Mouse (Mus musculus) myocyte (in vitro differentiated cells): ENCODE data around the gene Hectd2. TPM values are rescaled to one million over a fixed set of nuclear protein-coding genes. Genes with fewer than 3 reads are reported as not detected.

ENCODE experiments used
- H3K27me3 ChIP-seq: one replicate; pipeline ENCODE4 v1.6.1; 2011; ENCODE audit not compliant: control insufficient read depth, insufficient read depth, insufficient read length
- H3K36me3 ChIP-seq: one replicate; pipeline ENCODE4 v1.6.1; 2011; ENCODE audit not compliant: control insufficient read depth, insufficient read depth
- H3K4me2 ChIP-seq: one replicate; pipeline ENCODE4 v1.6.1; 2011; ENCODE audit warnings: low read depth, control low read depth
- H3K4me3 ChIP-seq: one replicate; pipeline ENCODE4 v1.5.1; 2011; ENCODE audit warnings: mild to moderate bottlenecking, control low read depth, moderate library complexity
- H3K79me2 ChIP-seq: one replicate; pipeline ENCODE4 v1.6.1; 2011; ENCODE audit not compliant: control insufficient read depth, insufficient read depth
- H3ac ChIP-seq: one replicate; pipeline ENCODE4 v1.6.1; 2011; ENCODE audit not compliant: control insufficient read depth, insufficient read length
- CEBPB ChIP-seq: IDR thresholded peaks from 2 replicates; pipeline ENCODE4 v1.6.1; 2011; ENCODE audit warnings: mild to moderate bottlenecking, moderate library complexity; ENCODE audit not compliant: poor library complexity, insufficient read depth, severe bottlenecking
- E2F4 ChIP-seq: IDR thresholded peaks from one replicate; pipeline ENCODE4 v1.6.1; 2011; ENCODE audit warnings: mild to moderate bottlenecking, control low read depth, moderate library complexity; ENCODE audit not compliant: insufficient read depth
- MAX ChIP-seq: IDR thresholded peaks from one replicate; pipeline ENCODE4 v1.6.1; 2011; ENCODE audit warnings: low read depth, mild to moderate bottlenecking, control low read depth
- MYOD1 ChIP-seq, 3 experiments: IDR thresholded peaks; one replicate each; pipeline ENCODE4 v1.6.1; 2011; ENCODE audit warnings: control low read depth in 2 of 3, low read depth in 2 of 3, mild to moderate bottlenecking in 2 of 3, moderate library complexity in 1 of 3; ENCODE audit not compliant: insufficient read length in 2 of 3, control insufficient read depth in 1 of 3
- MYOG ChIP-seq, 3 experiments: IDR thresholded peaks; one replicate each; pipeline ENCODE4 v1.6.1; 2011; ENCODE audit warnings: control low read depth in 2 of 3, low read depth in 2 of 3, mild to moderate bottlenecking in 2 of 3; ENCODE audit not compliant: insufficient read length in 2 of 3, control insufficient read depth in 1 of 3, insufficient read depth in 1 of 3
- POLR2A ChIP-seq: IDR thresholded peaks from one replicate; pipeline ENCODE4 v1.6.1; 2011; ENCODE audit warnings: low read depth, mild to moderate bottlenecking, control low read depth, moderate library complexity; ENCODE audit not compliant: insufficient read length
- POLR2AphosphoS2 ChIP-seq: IDR thresholded peaks from one replicate; pipeline ENCODE4 v1.6.1; 2011; ENCODE audit warnings: low read depth, control low read depth; ENCODE audit not compliant: insufficient read length
- REST ChIP-seq: IDR thresholded peaks from one replicate; pipeline ENCODE4 v1.6.1; 2011; ENCODE audit warnings: mild to moderate bottlenecking, control low read depth, moderate library complexity; ENCODE audit not compliant: insufficient read depth, insufficient read length
- SRF ChIP-seq: IDR thresholded peaks from one replicate; pipeline ENCODE4 v1.6.1; 2011; ENCODE audit warnings: low read depth; ENCODE audit not compliant: control insufficient read depth, insufficient read length
- TCF12 ChIP-seq: IDR thresholded peaks from one replicate; pipeline ENCODE4 v1.6.1; 2011; ENCODE audit warnings: mild to moderate bottlenecking, control low read depth; ENCODE audit not compliant: poor library complexity, insufficient read depth, severe bottlenecking
- TCF3 ChIP-seq: IDR thresholded peaks from one replicate; pipeline ENCODE4 v1.6.1; 2011; ENCODE audit warnings: low read depth, control low read depth; ENCODE audit not compliant: insufficient read length
- USF1 ChIP-seq: IDR thresholded peaks from one replicate; pipeline ENCODE4 v1.6.1; 2011; ENCODE audit warnings: low read depth, mild to moderate bottlenecking, control low read depth, moderate library complexity
- polyA plus RNA-seq: library from polyadenylated mRNA; unstranded; fragments of >200 nt; fragmentation: generic; extraction: Trizol; gene quantifications from one replicate; pipeline ENCODE4 v1.2.1, GENCODE M21; 2012; ENCODE audit warnings: missing spikeins

The Hectd2 gene
- polyA plus RNA-seq, 1 experiment, result 0.88 TPM

DNA sequence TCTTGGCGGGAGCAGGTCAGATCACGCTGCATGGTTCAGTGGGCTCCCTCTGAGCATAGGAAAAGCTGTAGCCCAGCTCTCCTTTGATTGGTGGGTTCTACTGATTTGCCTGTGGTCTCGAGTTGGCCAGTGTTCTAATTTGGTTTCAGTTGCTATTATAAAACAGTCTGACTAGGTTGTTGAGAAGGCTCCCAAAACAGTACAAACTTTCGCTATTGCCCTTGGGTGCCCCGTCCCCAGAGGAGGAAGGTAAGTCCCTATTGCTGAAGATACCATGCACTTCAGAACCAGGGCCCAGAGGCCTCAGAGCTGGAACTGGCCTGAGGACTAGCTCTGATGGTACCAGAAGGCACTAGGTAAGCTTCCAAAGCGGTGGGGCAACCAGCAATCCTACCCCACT lies 112.9 kb downstream of the Hectd2 start:
- no peaks in the 10 kb centered on the region for H3K27me3 ChIP-seq
- H3K79me2 ChIP-seq, result no peaks in the 10 kb centered on the region
- no peak overlapping the region for H3K4me2 ChIP-seq
- H3K36me3 ChIP-seq, result no peaks in the 10 kb centered on the region
- TF ChIP-seq TCF3 (no peak), MAX (no peak), POLR2A (no peak), USF1 (no peak), REST (no peak), MYOD1 (IDR thresholded peaks at IDR 0.05; ENCODE audit: control insufficient read depth in 1 of 3, insufficient read length in 2 of 3, low read depth in 2 of 3) (no peak), POLR2AphosphoS2 (no peak), E2F4 (no peak), SRF (no peak), TCF12 (no peak), CEBPB (no peak), MYOG (IDR thresholded peaks at IDR 0.05; ENCODE audit: control insufficient read depth in 1 of 3, insufficient read depth in 1 of 3, insufficient read length in 2 of 3, low read depth in 2 of 3) (no peak)
- no peak overlapping the region for H3ac ChIP-seq
- no peak overlapping the region for H3K4me3 ChIP-seq

DNA sequence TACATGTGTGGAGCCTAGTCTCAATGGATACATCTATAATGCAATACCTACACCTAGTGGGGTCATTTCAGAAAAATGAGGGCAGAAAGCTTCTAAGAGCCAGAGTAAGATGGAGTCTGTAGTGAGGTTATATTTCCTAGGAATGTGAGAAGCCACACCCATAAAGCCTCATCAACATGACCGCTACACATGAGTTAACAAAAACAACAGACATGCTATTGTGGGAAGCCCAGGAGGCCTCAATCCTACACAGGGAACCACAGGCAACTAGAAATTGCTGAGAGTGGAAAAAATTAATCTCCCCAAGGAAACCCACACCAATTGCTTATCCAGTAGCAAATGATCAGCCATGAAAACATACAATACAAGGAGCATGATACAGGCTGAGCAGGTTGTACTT lies 113.7 kb downstream of the Hectd2 start:
- H3K27me3 ChIP-seq, result no peaks in the 10 kb centered on the region
- no peak overlapping the region for H3ac ChIP-seq
- no peaks in the 10 kb centered on the region for H3K36me3 ChIP-seq
- TF ChIP-seq POLR2A (no peak), E2F4 (no peak), USF1 (no peak), MYOD1 (IDR thresholded peaks at IDR 0.05; ENCODE audit: control insufficient read depth in 1 of 3, insufficient read length in 2 of 3, low read depth in 2 of 3) (no peak), MAX (no peak), CEBPB (no peak), MYOG (IDR thresholded peaks at IDR 0.05; ENCODE audit: control insufficient read depth in 1 of 3, insufficient read depth in 1 of 3, insufficient read length in 2 of 3, low read depth in 2 of 3) (no peak), POLR2AphosphoS2 (no peak), SRF (no peak), REST (no peak), TCF3 (no peak), TCF12 (no peak)
- no peak overlapping the region for H3K4me3 ChIP-seq
- no peaks in the 10 kb centered on the region for H3K79me2 ChIP-seq
- no peak overlapping the region for H3K4me2 ChIP-seq

DNA sequence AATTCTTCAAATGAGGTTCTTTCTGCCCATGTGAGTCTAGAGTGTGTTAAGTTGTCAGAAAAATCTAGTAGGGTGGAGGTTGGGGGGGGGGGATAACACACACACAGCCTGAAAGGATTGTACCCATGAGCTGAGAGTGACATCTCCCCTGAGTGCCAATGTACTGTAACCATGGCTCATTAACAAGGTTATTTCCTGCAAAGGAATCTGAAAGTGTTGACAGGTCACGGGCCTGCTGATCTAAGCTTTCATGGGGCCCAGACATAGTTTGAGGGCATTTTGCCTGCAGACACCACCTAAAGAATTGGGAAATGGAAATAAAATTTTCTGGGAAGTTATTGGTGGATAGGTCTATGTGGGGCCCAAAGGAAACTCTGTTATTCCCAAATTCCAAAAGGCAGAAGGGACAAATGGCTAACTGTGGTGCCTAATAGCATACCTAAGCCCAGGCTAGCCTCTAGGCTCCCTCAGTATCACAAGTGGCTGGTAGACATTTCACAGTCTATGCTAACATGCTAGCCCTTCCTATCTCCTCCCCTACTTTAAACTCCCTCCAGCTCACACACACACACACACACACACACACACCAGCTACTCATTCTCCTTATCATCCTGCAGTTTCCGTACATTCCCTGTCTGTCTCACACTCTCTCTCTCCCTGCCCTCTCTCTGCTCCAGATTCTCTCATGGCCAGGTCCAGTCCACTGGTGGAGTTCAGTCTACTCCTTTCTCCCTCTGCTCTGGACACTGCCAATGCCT lies 114.6 kb downstream of the Hectd2 start:
- no peak overlapping the region for H3K4me2 ChIP-seq
- no peak for TF ChIP-seq TCF3
- no peak for TF ChIP-seq CEBPB
- no peak for TF ChIP-seq MYOG (IDR thresholded peaks at IDR 0.05; ENCODE audit: control insufficient read depth in 1 of 3, insufficient read depth in 1 of 3, insufficient read length in 2 of 3, low read depth in 2 of 3)
- TF ChIP-seq USF1, result no peak
- TF ChIP-seq POLR2AphosphoS2, result no peak
- no peak for TF ChIP-seq POLR2A
- no peak for TF ChIP-seq TCF12
- no peak for TF ChIP-seq MYOD1 (IDR thresholded peaks at IDR 0.05; ENCODE audit: control insufficient read depth in 1 of 3, insufficient read length in 2 of 3, low read depth in 2 of 3)
- TF ChIP-seq E2F4, result no peak
- TF ChIP-seq REST, result no peak
- TF ChIP-seq MAX, result no peak
- no peak for TF ChIP-seq SRF
- H3K27me3 ChIP-seq, result no peaks in the 10 kb centered on the region
- H3K36me3 ChIP-seq, result no peaks in the 10 kb centered on the region
- no peak overlapping the region for H3K4me3 ChIP-seq
- no peak overlapping the region for H3ac ChIP-seq
- no peaks in the 10 kb centered on the region for H3K79me2 ChIP-seq

DNA sequence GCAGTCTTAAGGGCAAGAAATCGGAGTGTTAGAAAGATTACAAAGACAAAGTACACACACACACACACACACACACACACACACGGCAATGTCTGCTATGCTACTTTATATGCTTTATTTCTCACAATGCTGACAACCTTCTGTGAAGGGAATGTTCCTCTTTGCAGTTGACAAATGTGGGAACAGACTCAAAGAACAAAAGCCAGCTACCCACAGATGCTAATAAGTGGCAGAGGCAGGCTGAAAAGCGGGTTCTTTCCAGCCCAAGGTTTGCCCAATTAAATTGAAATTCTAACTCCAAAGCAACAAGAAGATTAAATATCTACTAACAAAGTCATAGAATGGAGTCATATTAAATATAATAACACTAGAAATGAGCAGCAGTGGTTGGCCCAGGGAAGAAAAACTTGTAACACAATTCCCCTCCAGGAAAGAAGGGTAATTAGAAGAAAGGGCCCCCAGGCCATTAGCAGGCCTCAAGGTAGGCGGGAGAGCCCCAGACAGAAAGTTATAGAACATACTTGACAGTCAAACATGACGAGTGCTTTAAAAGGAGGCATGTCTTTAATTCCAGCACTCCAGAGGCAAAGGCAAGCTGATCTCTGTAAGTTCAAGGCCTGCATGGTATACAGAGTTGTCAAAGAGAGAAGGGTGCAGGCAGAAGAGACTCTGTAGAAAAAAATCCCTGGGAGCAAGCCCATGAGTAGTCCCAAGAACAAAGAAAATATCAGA lies 115.4 kb downstream of the Hectd2 start:
- Histone ChIP-seq H3K27me3 (no peaks in the 10 kb centered on the region), H3K79me2 (no peaks in the 10 kb centered on the region), H3K4me2 (no peak overlapping the region), H3K4me3 (no peak overlapping the region), H3ac (no peak overlapping the region), H3K36me3 (no peaks in the 10 kb centered on the region)
- TF ChIP-seq TCF3 (no peak), USF1 (no peak), POLR2AphosphoS2 (no peak), MAX (no peak), SRF (no peak), MYOG (IDR thresholded peaks at IDR 0.05; ENCODE audit: control insufficient read depth in 1 of 3, insufficient read depth in 1 of 3, insufficient read length in 2 of 3, low read depth in 2 of 3) (no peak), CEBPB (no peak), MYOD1 (IDR thresholded peaks at IDR 0.05; ENCODE audit: control insufficient read depth in 1 of 3, insufficient read length in 2 of 3, low read depth in 2 of 3) (no peak), REST (no peak), POLR2A (no peak), E2F4 (no peak), TCF12 (no peak)

Other genes starting within 250 kb of the Hectd2 start
- gene Pcgf5, start 206.3 kb upstream of the Hectd2 start, polyA plus RNA-seq, result 13.9 TPM
- not detected for gene Ppp1r3c, start 182.0 kb downstream of the Hectd2 start, polyA plus RNA-seq